Mouse (Mus musculus) embryonic fibroblast, embryonic 13.5 days (primary cell): ENCODE measurements around the gene Cacng2.

Source experiments
- CTCF ChIP-seq: IDR thresholded peaks from 2 replicates; pipeline ENCODE4 v1.5.1; 2011; ENCODE audit warnings: mild to moderate bottlenecking, control low read depth, low read length, moderate library complexity, borderline replicate concordance; ENCODE audit not compliant: insufficient read depth
- POLR2A ChIP-seq: IDR thresholded peaks from 2 replicates; pipeline ENCODE4 v1.6.1; 2011; ENCODE audit warnings: low read depth, mild to moderate bottlenecking, control low read depth, low read length, moderate library complexity

- TF ChIP-seq CTCF: no peak
- TF ChIP-seq POLR2A: no peak
Measured at GRCm38 (mm10) chr15:78056930-78057329, 62.9 kb downstream of the Cacng2 start.
